Mouse (Mus musculus) activated CD4-positive, CD25-positive, alpha-beta regulatory T cell, adult 4 months (primary cell): ENCODE data around the gene Slfnl1. TPM values are rescaled to one million over a fixed set of nuclear protein-coding genes. Genes with fewer than 3 reads are reported as not detected.

Source experiments
- polyA plus RNA-seq, 2 experiments: library from polyadenylated mRNA; unstranded; fragments of 100-300 nt; shearing (Covaris generic); gene quantifications; one replicate each; pipeline ENCODE4 v1.2.1; 2017

The Slfnl1 gene
- polyA plus RNA-seq, 2 experiments from 2014 or later, result not detected

Other genes with a start within 250 kb of the Slfnl1 start
- gene Foxo6, start 244.9 kb upstream of the Slfnl1 start, polyA plus RNA-seq, result not detected
- gene Scmh1, start 127.0 kb upstream of the Slfnl1 start, polyA plus RNA-seq, result 1 to 10 TPM; 6.9 to 8.5 TPM
- 10 to 100 TPM; 19.0 to 26.5 TPM for gene Ctps, start 38.0 kb downstream of the Slfnl1 start, polyA plus RNA-seq
- not detected for gene Gm8439, start 56.5 kb downstream of the Slfnl1 start, polyA plus RNA-seq
- gene Cited4, start 134.3 kb downstream of the Slfnl1 start, polyA plus RNA-seq, result under 1 TPM in 1 of 2 experiments, not detected in 1; 0.62 TPM
- gene Kcnq4, start 216.4 kb downstream of the Slfnl1 start, polyA plus RNA-seq, result not detected